Mouse (Mus musculus) T-helper 2 cell (primary cell): ENCODE measurements around the gene Acvr1.

Experiments
- in situ Hi-C: fragments of 300-600 bp; cut with MboI, MseI; formaldehyde crosslinking; loops from one replicate; pipeline ENCODE4 v1.15.1; 2025; ENCODE audit warnings: high pct_unique_total_duplicates

Gene Acvr1

DNA sequence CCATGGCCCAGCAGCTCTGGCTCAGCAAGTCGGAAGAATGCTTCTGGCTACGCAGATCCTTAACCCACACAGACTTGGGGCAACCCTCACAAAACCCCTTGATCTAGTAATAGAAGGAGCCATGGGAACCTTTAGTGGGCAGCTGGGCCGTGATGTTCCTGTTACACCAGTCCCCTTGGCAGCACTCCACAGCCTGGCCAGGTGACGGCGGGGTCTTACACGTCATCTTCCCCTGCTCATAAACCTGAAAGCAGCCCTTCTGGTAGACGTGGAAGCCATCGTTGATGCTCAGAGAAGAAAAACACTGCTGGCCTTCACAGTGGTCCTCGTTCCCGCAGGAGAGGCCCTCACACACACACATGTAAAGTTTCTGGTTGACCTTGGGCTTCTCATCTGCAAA is 87.4 kb downstream of the Acvr1 start:
- in situ Hi-C loops, result loop anchor here (5.0 kb wide), 1 partner anchor 183 kb away; no protein-coding TSS in a partner anchor

DNA sequence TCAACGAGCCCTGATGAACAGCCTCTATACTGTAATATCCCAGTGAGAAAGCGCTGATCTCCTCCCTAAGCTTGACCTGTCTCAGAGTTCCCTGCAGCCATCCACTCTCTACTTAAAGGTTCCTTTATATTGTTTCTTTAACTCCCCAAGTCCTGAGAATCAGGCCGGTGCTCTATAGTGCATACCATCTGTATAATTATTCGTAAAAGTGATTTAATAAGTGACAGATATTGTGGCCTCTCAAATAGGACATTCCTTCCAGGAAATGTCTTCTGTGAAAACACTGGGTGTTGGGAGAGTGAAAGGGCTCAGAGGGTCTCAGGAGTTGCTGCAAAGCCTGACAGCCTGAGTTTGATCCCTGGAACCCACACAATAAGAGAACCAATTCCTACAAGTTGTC is 88.8 kb downstream of the Acvr1 start:
- in situ Hi-C loops, result loop anchor here (5.0 kb wide), 1 partner anchor 184 kb away; no protein-coding TSS in a partner anchor

DNA sequence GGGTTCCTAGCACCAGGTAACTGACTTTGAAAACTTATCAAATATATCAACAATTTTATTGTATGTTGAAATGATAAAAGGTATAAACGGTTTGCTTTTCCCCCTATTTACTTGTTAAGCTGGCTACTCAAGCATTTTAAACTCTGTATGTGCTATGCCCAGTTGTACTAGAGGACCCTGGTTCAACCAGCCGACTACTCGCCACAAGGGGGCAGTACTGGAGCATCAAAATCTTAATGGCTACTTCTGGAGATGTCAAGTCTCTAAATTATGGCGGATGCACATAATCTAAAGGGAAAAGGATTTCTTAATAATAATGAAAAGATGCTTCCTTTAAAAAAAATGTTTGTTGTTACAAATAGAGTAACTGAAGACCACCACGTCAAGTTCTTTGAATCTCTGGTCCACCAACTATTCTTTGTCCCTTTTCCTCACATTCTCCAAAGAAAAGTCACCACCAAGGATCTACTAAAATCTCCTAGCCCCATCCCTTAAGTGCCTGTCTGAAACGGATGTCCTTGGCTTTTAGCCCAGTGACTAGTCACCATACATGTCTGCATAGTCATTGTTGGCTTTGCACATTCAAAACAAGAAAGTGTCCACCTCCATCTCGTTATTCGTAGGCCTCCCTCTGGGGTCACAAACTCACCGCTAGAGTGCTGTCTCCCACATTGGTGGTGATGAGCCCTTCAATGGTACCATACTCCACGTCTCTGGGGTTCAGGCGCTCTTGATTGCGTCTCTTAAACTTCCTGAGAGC is 89.8 kb downstream of the Acvr1 start:
- in situ Hi-C loops, result loop anchor here (5.0 kb wide), 1 partner anchor 185 kb away; no protein-coding TSS in a partner anchor

DNA sequence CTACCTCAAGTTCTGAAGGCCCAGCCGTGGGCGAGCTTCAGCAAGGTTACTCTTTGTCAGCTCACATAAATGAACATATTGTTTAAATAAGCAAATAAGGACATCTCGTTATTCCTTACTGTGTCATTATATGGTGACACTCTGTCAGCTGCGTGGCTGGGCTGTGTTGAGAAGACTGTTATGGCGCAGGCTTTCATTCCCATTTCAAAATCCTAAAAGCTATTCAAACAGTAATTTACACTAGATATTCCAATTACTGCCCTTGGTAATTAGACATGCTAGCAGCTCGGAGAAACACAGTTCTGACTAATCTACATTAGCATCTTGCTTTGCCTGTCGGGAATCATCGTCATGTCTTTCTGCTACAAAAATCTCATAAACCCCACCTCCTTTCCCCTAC is 91.4 kb downstream of the Acvr1 start:
- in situ Hi-C loops, result loop anchor here (5.0 kb wide), 1 partner anchor 187 kb away; no protein-coding TSS in a partner anchor

DNA sequence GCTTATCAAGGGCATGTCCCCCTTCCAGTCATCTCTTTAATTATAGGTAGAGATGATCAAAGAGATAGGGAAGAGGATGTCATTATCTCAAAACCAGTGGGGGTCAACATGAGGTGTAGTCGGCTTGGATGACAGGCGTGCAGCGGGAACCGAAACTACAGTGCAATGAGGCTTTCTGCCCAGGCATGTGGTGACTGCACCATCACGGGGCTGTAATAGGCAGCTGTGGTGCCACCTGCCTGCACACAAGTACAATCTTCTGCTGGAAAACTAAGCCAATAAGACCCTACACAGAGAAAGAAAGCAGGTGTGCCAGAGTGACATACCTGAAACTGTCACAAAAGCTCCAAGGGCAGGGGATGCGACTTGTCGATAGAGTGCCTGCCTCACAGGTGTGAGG is 96.7 kb downstream of the Acvr1 start:
- in situ Hi-C loops, result loop anchor here (25.0 kb wide), 1 partner anchor 517 kb away; no protein-coding TSS in a partner anchor

DNA sequence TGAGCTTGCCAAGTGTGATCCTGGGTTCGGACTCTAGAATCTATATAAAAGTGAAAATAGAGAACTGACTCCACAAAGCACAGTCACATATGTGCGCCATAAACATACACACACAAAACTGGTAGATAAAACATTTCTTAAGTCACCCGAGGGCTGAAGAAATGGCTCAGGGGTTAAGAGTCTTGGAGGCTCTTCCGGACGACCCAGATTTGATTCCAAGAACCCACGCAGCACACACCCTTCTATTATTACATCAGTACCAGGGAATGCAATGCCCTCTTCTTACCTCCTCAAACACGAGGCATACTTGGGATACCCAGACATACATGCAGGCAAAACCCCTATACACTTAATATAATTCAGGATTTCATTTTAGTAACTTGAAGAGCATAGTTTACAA is 97.1 kb downstream of the Acvr1 start, which contains the start of gene Gm17409:
Gm17409 (plus strand) TSS at position 301 of the 400 bp plus-strand sequence.
- in situ Hi-C loops, result loop anchor here (25.0 kb wide), 1 partner anchor 517 kb away; no protein-coding TSS in a partner anchor

DNA sequence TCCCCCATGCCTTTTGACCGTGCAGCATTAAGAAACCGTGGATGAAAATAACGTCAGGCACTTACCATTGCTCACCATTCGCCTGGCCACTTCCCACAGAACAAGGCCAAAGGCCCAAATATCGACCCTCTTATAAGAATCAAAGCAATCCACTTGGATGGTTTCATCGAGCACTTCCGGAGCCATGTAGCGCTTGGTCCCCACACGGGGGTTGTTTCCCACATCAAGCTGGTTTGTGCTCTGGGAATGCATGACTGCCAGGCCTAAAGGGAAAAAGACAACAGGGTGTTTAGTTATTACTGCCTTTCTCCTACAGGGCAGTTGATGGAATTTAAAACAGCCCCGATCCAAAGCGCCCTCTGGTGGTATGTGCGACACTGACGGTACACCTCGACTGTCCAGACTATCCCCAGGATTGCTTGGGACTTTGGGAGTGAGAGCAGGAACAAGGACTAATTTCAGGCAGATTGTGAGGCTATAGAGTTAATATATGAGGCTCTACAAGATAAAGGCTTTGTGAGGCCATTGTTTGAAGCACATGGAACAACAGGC is 108.1 kb downstream of the Acvr1 start:
- in situ Hi-C loops, result loop anchor here (25.0 kb wide), 1 partner anchor 528 kb away; no protein-coding TSS in a partner anchor

DNA sequence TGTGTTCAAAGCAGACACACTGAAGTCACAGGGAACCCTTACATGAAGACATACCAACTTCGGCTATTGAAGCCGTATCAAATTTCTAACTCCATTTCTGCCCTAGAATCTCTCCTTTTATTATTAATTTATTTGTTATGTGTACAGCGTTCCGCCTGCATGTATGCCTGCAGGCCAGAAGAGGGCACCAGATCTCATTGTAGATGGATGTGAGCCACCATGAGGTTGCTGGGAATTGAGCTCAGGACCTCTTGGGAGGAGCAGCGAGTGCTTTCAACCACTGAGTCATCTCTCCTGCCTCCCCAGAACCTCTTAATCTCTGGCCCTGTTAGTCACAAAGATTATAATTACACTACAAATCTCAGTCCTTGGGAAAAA is 109.5 kb downstream of the Acvr1 start:
- in situ Hi-C loops, result loop anchor here (25.0 kb wide), 1 partner anchor 530 kb away; no protein-coding TSS in a partner anchor

DNA sequence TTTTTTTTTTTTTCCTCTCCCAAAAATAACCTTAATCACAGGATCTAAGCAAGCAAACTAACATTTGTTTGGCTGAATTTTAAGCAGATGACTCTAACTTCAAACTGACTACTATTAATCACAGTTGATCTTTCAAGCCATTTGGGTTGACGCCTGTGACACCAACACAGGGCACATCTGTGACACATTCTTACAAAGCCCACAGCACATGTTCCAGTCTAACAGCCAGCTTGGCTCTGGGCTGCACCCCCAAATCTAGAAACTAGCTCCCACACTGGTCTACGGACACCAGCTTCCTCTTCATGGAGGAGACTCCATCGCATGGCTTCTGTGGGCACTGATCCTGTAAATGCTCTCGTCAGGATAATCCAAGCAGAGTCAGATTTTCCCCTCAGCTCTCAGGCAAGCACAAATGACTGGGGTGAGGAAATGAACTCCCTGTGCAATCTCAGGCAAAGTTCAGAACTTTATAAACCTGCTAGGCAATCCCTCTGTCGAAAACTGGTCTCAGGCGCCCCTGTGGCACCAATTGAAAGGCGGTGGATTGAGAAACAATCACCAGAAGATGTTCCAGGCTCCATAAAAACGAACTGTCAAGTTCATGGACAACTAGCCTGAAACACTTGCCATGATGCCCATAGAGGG is 110.0 kb downstream of the Acvr1 start:
- in situ Hi-C loops, result loop anchor here (25.0 kb wide), 1 partner anchor 530 kb away; no protein-coding TSS in a partner anchor

DNA sequence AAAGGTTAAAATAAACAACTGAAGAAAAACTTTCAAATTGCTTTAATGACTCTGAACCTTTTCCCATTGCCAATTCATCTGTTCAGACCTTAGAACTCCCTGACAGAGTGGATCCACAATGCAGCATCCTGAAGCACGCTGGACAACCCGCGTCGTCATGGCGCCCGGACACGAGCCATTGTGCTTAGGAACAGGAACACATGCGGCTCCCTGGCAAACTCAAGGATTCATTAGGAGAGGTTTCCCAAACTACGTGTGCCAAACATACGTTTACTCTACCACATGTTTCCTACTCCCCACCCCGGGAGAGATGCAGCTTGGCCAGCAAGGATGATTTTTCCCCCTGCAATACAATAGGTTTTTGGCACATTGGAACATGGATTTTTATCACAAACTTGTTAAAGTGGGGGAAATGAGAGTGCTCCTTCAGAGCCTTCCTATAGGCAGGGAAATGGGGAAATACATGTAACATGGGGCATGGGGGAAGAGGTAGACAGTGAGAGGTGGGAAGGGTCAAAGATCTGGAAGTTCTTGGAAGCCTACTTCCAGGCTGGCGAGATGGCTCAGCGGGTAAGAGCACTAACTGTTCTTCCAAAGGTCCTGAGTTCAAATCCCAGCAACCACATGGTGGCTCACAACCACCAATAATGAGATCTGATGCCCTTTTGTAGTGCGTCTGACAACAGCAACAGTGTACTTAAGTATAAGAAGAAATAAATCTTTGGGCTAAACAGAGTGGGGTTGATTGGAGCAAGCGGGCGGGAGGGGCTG is 112.7 kb downstream of the Acvr1 start:
- in situ Hi-C loops, result loop anchor here (25.0 kb wide), 1 partner anchor 533 kb away; no protein-coding TSS in a partner anchor

DNA sequence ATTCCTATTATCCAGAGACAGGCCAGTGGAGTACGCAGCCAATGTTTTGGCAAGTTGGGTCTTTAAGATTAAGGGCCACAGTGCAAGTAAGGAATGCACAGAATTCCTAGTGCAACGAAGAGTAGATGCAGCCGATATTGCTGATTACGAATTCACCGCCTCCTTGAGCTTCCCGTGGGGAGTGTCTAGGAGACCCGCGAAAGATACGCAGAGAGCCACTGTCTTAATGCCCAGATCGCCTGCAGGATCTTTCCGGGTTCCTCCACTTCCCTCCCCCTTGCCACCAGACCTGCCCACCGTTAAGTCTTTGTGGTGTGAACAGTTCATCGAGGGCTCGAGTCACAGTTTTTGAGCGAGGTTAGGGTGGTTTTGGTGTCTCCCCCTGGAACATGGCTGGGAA is 120.0 kb downstream of the Acvr1 start:
- in situ Hi-C loops, result no loop called here

DNA sequence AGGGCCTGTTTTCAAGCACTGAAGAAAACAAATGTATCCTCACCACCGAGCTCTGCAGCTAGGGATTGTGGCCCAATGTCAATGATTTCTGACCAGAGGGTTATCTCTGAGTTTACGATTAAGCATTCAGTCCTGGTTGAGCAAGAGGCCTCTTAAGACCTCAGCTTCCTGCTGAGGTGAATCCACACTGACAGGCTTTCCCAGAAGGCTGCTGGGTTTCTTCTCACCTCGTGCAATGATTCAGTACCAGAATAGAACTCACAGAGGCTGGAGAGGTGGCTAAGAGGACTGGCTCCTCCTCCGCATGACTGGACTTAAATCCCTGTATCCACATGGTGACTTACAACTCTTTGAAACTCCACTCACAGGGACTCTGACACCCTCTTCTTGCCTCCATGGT is 123.8 kb downstream of the Acvr1 start:
- in situ Hi-C loops, result no loop called here

DNA sequence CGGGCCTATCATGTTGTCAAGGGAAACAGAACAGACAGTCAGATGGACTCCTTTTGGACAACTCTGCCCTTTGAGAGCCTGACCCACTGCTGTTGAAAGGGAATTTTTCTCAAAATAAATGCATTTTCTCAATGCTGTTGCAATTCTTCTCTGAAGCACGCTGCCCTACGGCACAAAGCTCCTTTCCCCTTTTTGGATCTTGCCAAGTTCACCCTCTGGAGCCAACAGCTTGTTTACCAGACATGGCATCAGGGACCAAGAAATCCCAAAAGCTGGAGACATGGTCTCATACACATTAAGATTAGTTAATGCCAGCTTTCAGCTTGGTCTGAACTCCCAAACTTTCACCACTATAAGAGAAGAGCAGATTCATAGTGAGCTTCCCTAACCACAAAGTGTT is 130.0 kb downstream of the Acvr1 start:
- in situ Hi-C loops, result no loop called here

DNA sequence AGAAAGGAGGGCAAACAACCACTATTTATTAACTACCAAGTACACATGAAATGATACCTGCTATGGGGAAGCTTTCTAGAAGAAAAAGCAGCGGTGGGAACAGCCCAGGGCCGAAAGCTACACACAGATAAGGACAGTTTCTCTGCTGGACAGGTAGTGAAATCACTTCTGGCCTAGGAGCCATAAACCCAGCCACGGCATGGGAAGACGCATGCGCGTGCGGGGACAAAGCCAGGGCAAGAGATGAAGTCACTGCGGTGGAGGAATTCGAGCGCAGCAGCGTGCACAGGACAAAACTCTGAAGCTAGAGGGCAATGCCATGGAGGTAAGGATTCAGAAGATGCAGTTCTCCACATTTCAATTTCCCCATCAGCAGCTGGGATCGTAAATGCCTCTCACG is 131.4 kb downstream of the Acvr1 start:
- in situ Hi-C loops, result no loop called here

DNA sequence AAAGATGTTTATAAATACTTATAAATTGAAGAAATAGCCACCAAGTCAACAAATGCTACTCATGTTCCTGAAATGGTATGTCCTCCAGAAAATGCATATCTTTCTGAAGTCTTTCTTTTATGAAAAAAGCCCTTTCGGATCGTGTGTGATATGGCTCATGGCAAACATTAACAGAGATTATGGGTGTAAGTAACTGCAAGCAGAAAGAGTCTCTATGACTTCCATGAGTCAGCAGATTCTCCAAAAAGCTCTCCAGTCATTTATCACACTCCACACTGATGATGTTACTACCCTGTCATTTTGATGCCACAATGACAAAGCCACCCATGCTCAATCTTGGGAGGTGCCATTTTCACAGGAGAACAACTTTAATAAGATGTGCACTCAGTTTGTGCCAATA is 132.5 kb downstream of the Acvr1 start:
- in situ Hi-C loops, result no loop called here

DNA sequence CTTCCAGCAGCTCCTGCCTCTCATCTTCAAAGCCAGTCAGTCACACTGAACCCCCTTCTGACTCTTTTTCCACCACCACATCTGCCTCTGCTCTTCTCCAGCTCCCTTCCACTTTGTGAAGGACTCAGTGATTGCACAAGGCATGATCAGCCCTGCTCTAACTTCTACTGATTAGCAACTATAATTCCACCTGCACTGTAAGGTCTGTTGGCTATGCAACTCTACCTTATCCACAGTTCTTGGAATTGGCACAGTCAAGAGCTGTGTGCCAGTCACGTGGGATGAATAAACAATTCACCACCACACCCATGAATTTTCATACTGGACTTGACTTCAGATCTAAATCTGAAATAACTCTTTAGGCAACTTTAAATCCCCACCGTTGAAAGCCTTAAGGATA is 133.6 kb downstream of the Acvr1 start:
- in situ Hi-C loops, result no loop called here

DNA sequence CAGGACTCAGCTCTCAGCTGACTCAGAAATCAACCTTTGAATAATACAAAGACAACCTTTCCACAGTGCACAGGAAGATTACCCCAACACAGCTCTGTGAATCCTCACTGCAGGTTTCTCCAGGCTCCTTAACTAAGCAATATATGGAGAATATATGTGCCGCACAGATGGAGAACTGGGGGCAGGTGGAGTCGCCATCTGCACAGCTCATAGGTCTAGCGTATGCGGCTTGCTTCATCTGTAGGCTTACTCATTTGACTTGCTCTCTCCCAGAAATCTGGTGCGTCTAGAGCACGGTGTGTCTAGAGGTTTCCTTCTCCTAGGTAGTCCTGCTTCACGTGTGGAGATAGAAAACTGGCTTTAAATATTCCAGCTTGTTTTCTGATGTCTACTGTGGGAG is 134.7 kb downstream of the Acvr1 start:
- in situ Hi-C loops, result no loop called here

DNA sequence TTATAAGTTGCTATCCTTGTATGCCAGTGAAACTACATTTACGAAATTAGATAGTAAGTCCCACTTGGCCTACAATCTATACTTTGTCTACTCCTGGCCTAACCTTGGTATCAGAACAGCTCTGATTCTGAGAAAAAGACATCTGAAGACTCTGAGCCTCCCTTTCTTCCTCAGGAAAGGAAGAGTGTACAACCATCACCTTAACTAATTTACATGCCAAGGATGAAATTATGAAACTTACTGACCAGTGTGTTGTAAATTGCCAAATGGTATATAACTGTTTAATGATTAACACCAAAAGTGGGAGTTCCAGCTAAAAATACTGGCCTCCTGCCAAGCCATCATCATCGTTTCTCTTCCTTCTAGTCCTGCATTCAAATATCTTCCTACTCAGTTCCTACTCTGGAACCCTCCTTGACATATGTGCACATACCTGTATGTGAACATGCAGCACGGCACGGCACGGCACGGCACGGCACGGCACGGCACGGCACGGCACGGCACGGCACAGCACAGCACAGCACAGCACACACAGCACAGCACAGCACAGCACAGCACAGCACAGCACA is 141.4 kb downstream of the Acvr1 start:
- in situ Hi-C loops, result no loop called here

DNA sequence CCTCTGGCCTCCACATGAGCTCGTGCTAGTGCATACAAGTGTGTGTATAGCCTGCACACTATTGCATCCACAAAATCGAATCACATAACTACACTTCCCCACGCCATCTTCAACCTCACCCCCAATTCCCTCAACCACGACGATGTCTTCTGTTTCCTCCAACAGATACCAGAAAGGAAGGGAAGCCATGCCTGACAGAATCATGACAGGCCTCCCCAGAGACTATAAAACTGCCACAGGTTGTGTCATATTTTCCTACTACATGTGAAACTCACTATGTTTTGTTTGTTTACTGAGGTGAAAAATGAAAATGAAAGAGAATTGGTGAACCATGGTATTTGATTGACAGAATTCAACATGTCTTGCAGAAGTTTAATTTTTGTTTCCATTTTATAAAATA is 143.6 kb downstream of the Acvr1 start:
- in situ Hi-C loops, result no loop called here

DNA sequence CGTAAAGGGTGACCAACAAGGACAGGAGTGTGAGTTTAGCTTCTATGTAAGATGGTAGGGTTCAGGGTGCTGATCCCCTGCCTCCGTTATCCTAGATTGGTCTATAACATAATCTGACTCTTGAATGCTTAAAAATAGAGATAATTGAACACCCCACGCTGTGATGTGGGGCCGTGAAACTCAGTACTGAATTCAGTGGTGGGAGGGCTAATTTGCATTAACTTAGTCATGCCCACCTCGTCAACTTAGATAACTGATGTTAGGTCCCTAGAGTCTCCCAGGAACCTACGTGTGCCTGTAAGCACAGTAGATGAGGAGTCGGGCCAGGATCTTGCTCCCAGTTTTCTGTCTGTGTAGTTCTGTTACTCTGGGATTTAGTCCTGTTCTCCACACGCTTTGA is 147.4 kb downstream of the Acvr1 start:
- in situ Hi-C loops, result no loop called here

DNA sequence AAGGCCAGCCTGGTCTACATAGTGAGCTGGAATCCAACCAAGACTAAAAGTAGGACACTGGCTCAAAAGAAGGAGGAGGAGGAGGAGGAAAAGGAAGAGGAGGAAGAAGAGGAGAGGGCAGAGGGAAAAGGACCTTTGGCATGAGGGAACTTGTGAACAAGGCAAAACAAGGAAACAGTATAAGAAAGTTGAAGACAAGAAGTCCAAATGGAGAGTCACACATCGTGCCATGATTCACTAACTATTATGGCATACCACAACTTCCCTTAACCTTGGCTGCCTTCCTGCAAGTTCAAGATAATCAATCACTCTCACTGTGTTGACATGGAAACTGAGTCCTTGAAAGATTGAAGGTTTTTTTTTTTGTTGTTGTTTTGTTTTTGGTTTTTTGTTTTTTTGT is 148.8 kb downstream of the Acvr1 start:
- in situ Hi-C loops, result no loop called here
